Mouse (Mus musculus) embryo, embryonic 10 days (tissue): ENCODE results near the gene Mrpl54.

ENCODE experiments used
- DNase-seq: peaks from one replicate; pipeline ENCODE4 v3.0.0-alpha.2; 2015; ENCODE audit warnings: low spot score

The Mrpl54 gene

GRCm38 (mm10) chr10:81266211-81267105, at the start of gene Mrpl54, which contains the start of gene Apba3:
TSS of gene Mrpl54 (minus strand) at chr10:81266934.
TSS of gene Apba3 (plus strand) at chr10:81266960.
- DNase-seq: peak; percentile 99

GRCm38 (mm10) chr10:81315587-81315986, 48.9 kb upstream of the Mrpl54 start:
- DNase-seq: no peak

- DNase-seq: no peak
These were observed 47.5 kb upstream of the Mrpl54 start for GRCm38 (mm10) chr10:81314201-81314600.

DNA sequence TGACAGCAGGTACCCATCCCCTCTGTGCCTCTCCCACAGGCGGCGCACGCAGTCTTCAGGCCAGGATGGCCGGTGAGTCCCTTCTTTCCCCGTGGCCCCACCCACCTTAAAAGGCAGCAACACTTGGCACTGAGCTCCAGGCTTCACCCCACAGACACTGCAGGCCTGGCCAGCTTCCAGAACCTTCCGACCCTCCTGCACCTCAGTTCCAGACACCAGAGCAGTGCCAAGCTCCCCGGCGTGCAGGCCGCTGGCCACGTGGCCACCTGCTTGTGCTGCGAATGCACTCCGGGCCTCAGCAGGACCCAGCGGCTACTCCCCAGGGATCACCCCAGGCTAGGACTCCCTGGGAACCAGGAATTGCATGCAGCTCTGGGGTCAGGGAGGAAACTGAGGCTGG, 46.8 kb upstream of the Mrpl54 start:
- DNase-seq: no peak

DNA sequence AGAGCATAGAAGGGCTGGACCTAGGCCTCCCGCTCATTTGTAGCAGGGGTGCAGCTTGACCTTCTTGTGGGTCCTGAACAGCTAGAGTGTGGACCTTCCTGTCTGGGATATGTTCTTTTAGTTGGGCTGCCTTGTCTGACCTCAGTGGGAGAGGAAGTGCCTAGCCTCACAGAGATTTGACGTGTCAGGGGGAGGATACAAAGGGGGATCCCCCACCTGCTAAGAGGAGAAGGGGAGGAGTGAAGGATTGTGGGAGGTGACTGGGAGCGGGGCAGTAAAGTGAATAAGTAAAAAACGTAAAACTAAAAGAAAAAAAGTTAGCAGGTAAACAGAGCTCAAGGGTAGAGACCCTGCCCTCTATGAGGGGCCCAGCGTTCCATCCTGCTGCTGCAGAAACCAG, 42.8 kb upstream of the Mrpl54 start:
- DNase-seq: no peak

DNA sequence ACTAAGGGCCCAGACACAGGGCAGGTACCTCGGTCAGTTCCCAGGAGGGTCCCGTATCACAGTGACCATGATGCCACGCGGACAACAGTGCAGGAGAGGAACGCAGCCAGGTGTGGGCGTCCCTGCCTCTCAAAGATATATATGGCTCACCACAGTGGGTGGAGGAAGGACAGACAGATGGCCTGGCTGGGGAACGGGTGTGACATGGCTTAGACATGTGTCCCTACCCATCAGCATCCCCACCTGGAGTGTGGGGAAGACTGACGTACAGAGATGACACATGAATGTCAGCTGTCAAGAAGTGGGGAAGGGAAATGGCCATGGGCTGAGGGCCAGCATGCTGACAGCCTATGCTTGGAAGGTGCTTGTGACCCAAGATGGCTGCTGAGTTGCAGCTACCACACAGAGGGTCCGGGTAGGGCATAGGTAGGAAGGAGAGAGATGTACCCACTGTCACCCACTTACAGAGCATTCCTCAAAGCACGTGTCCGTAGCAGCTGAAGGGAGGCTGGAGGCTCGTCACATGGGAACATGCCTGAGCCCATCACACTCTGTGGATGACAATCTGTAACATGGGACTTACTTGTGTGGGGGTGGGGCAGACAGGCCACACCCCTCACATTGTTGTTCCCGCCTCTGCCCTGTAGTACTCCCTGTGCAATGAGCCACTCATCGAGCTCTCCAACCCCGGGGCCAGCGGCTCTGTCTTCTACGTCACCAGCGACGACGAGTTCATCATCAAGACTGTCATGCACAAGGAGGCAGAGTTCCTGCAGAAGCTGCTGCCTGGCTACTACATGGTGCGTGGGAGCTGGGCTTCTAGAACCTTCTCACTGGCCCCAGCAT, 40.3 kb upstream of the Mrpl54 start:
- DNase-seq: no peak

- DNase-seq: no peak
These were observed 39.5 kb upstream of the Mrpl54 start for GRCm38 (mm10) chr10:81306173-81306668.

DNA sequence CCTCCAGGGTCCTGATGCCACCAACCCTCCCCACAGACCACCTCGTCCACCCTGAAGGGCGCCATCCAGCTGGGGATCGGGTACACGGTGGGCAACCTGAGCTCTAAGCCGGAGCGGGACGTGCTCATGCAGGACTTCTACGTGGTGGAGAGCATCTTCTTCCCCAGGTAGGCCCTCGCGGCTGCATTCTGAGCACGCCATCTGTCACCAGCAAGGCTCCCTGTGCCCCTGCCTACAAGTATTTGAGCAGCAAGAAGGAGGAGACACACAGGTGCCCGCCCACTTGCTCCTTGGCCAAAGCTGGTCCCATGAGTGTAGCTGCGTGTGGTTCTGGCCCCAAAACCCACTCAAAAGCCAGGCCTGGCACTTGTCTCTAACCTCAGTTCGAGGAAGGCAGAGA, 38.9 kb upstream of the Mrpl54 start:
- DNase-seq: no peak

- DNase-seq: peak; percentile 75
These were observed 38.0 kb upstream of the Mrpl54 start for GRCm38 (mm10) chr10:81304597-81305238.

- DNase-seq: no peak
These were observed 37.0 kb upstream of the Mrpl54 start for GRCm38 (mm10) chr10:81303761-81304160.

DNA sequence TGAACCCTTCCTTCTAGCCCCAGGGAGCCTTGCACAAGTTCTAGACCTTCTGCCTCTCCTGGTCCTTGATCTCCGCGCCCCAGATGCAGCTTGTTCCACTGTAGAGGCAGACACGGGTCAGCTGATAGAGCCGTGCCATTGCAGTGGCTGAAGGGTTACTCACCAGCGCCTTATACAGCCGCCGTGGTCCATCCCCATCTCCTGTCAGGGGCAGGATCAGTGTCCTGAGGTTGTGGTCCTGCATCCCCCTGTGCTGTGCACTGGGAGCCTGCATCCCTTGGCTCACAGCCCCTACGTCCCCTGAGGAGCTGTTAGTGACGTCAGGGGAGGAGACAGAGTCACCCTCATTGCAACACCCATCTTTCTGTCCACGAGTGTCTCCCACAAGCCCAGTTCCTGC, 36.5 kb upstream of the Mrpl54 start:
- DNase-seq: no peak

DNA sequence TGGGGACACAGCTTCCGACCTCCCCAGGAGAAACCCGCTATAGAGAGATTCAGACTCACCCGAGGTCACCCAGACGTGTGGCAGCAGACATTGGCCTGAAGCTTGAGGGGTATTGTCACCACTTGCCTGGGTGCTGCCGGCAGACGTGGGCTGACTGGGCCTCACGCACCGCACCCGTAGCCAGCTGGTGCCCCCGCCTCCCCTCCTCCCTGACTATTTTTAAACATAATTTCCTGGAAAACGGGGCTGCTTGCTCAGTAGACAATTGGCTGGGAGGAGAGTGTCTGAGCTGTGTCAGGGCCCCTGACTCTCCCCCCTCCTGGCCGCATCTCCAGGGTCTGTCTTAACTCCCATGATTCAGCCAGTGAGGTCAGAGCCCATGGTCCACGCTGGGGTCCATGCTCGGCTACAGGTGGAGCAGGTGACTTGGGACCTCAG, 36.1 kb upstream of the Mrpl54 start:
- no peak for DNase-seq

GRCm38 (mm10) chr10:81302288-81302687, 35.6 kb upstream of the Mrpl54 start:
- no peak for DNase-seq

DNA sequence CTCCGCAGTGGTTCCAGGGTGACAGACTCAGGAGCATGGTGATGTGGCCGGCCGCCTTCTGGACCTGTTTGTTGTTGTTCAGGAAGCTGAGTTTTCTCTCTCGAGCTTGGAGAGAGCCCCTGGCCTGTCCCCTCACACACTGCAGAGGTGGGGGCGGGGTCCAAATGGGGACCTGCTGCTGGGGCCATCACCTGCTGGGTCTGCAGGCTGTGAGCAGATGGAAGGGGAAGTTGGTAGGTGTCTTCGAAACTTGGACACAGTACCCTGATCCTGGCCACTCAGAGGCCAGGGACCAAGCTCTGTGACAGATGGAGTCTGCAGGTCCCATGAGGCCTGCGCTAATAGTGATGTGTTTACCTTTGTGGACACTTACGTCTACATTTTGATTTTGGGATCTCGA, 34.6 kb upstream of the Mrpl54 start:
- no peak for DNase-seq

DNA sequence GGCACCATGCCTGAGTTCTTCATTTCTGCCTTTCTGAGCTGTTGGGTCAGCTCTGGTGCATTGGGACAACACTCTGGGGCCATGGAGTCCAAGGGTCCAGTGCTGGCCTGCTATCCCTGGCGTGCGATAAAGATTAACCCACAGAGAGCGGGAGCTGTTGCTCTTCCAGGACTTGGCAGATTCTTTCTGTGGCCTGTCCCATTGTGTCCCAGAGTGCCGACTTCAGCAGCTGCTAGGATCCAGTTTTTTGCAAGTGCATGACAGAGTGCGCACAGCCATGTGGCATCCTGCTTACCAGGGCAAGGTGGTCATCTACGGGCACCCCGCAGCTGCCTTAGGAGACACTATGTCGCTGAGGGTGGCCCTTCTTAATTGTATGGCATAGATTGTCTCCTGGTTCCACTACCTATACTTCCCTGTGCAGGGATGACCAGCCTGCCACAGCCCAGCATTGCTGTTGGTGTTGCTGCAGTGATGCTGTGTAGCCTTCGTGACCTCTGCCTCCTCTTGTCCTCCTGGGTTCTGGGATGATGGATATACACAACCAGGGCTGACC, 33.7 kb upstream of the Mrpl54 start:
- no peak for DNase-seq

- no peak for DNase-seq
These were observed 33.0 kb upstream of the Mrpl54 start for GRCm38 (mm10) chr10:81299585-81300351.

DNA sequence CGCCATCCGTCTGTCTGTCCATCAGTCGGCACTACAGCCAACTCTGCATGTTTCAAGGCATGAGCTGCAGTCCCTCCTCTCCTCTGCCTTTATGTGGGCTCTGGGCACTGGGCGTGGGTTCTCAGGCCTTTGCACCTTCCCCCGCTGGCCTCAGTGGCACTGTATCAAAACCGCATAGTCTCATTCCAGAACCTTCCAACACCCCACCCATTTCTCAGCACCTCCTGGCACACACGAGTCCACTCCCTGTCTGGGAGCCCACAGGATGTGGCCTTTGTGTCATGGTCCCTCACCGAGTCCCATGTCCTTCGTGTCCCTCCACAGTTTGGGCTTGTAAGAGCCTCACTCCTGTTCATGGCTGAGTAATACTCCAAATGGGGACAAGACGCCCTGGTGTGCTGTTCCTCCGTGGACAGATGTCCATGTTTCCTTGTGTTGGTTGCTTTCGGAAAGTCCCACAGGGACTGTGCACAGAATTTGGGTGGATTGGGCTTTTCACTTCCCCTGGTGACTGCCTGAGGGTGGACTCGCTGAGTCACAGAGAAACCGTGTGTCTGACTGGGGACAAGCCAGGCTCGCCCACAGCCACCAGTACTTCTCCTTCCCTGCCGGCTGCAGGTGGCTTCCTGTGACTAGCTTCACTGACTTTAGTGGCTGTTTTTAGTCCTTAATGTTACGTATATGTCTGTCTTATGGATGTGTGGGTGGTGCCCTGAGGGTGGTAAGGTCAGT, 31.8 kb upstream of the Mrpl54 start:
- no peak for DNase-seq

DNA sequence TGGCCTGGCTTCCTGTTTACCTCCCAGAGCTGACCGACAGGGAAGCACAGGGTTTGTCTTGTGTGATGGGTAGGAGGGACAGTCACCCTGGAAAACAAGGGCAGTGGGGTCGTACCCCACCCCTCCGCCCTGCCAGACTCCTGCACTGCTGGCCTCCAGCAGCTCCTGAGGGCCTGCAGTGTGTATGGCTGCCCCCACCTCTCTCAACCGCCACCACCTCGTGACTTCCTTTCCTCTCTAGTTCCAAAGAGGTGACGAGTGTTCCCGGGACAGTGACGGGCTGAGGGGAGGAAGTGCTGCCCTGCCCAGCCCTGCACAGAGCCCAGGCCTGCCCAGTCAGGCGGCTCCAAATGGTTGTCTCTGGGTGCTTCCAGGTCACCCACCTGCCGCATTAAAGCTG, 31.1 kb upstream of the Mrpl54 start:
- DNase-seq: no peak

- no peak for DNase-seq
These were observed 30.5 kb upstream of the Mrpl54 start for GRCm38 (mm10) chr10:81297246-81297645.

DNA sequence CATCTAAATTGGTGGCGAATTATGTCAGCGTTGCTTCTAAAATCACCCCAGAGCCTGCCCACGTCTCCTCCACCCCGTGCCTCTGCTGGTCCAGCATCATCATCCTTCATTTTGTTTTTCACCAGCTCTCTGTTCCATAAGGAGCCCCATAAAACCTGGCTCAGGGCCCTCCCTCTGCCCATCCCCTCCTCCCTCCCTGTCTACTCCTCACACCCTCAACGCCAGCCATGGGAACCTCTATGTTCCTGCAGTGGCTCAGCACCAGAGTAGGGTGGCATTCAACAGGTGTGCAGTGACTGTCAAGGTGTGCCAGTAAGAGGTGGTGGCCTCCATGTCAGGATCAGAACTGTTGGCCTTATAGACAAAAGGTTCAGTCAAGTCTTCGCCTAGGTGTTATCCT, 28.5 kb upstream of the Mrpl54 start:
- DNase-seq: no peak
